Mouse (Mus musculus): ENCODE results near the gene Elof1.

Elof1 gene

GRCm38 (mm10) chr9:22116740-22117426, at the start of gene Elof1:
TSS of gene Elof1 (minus strand) at chr9:22117172.
- peak; percentile 98 for DNase-seq

GRCm38 (mm10) chr9:22166686-22167085, 49.7 kb upstream of the Elof1 start:
- DNase-seq, result no peak

GRCm38 (mm10) chr9:22165964-22166363, 49.0 kb upstream of the Elof1 start:
- no peak for DNase-seq

- DNase-seq, result no peak
Observed at GRCm38 (mm10) chr9:22164711-22165668, 48.0 kb upstream of the Elof1 start.

- no peak for DNase-seq
Observed at GRCm38 (mm10) chr9:22162912-22163311, 45.9 kb upstream of the Elof1 start.

- no peak for DNase-seq
Observed at GRCm38 (mm10) chr9:22162305-22162704, 45.3 kb upstream of the Elof1 start.

- DNase-seq, result no peak
Observed at GRCm38 (mm10) chr9:22161299-22161698, 44.3 kb upstream of the Elof1 start.

- no peak for DNase-seq
Observed at GRCm38 (mm10) chr9:22157516-22158265, 40.7 kb upstream of the Elof1 start.

- DNase-seq, result peak; percentile 99
Observed at GRCm38 (mm10) chr9:22156497-22157245, 39.7 kb upstream of the Elof1 start, which contains the start of gene Pigyl. TSS of gene Pigyl (plus strand) at chr9:22156846.

- DNase-seq, result peak; percentile 74
Observed at GRCm38 (mm10) chr9:22155614-22156013, 38.6 kb upstream of the Elof1 start.

GRCm38 (mm10) chr9:22153810-22154209, 36.8 kb upstream of the Elof1 start:
- no peak for DNase-seq

- DNase-seq, result no peak
Observed at GRCm38 (mm10) chr9:22150946-22151345, 34.0 kb upstream of the Elof1 start.

GRCm38 (mm10) chr9:22150249-22150693, 33.3 kb upstream of the Elof1 start:
- peak; percentile 77 for DNase-seq

- DNase-seq, result peak; percentile 81
Observed at GRCm38 (mm10) chr9:22149426-22150248, 32.7 kb upstream of the Elof1 start.

- DNase-seq, result no peak
Observed at GRCm38 (mm10) chr9:22144304-22144965, 27.5 kb upstream of the Elof1 start.

GRCm38 (mm10) chr9:22143108-22144037, 26.4 kb upstream of the Elof1 start:
- DNase-seq, result peak; percentile 88

GRCm38 (mm10) chr9:22139746-22140145, 22.8 kb upstream of the Elof1 start:
- DNase-seq, result no peak

- DNase-seq, result peak; percentile 49
Observed at GRCm38 (mm10) chr9:22138480-22138879, 21.5 kb upstream of the Elof1 start.

GRCm38 (mm10) chr9:22136765-22137547, 20.0 kb upstream of the Elof1 start:
- DNase-seq, result no peak
